In genomic region chr2:73467071-73467851, GRCm38 (mm10) we compare ENCODE assay signal across 16 mouse cellular contexts.
DNase-seq lines count a peak whose midpoint lies in the region; ATAC-seq and TF ChIP-seq lines count a peak whose summit lies in the region.
"Had no signal": no experiment of that assay in that cellular context is flagged by ENCODE, and none has a peak within 500 bp of the region (broad histone marks: within the 10 kb centered on the region; RNA-seq: fewer than 3 reads in every experiment).

No protein-coding gene starts in this region.

- ATAC-seq in liver, postnatal 0 days = no peak
- ATAC-seq in liver, embryonic 11.5 days (replicated peaks; ENCODE audit: low FRiP score) = no peak
- ATAC-seq in granulocyte monocyte progenitor cell, adult 5-6 weeks (replicated peaks; ENCODE audit: poor library complexity, severe bottlenecking) = peak; percentile 50
- peak; percentile 40 for ATAC-seq in megakaryocyte progenitor cell, adult 5-6 weeks (replicated peaks; ENCODE audit: poor library complexity)
- ATAC-seq: forebrain, embryonic 14.5 days had no signal

- no peak for TF ChIP-seq CTCF in liver, postnatal 0 days (IDR thresholded peaks at IDR 0.05; ENCODE audit: low read depth)

- TF ChIP-seq EP300 in liver, postnatal 0 days (IDR thresholded peaks at IDR 0.05; ENCODE audit: low read depth) = no peak

- no peaks in the 10 kb centered on the region for H3K36me3 ChIP-seq in liver, postnatal 0 days (replicated peaks; ENCODE audit: insufficient read depth, low read length)
- H3K36me3 ChIP-seq in liver, embryonic 11.5 days (ENCODE audit: control insufficient read depth, insufficient read depth, low read length) = no peaks in the 10 kb centered on the region
- H3K36me3 ChIP-seq: G1E; heart, embryonic 12.5 days; hindbrain, embryonic 15.5 days had no signal

- H3K9ac ChIP-seq in liver, postnatal 0 days (replicated peaks) = no peak overlapping the region
- no peak overlapping the region for H3K9ac ChIP-seq in liver, embryonic 11.5 days (ENCODE audit: low read depth, low read length)
- H3K9ac ChIP-seq: heart, embryonic 12.5 days; hindbrain, embryonic 15.5 days had no signal

- no peak overlapping the region for H3K4me3 ChIP-seq in liver, postnatal 0 days (ENCODE audit: low read depth, low read length)
- H3K4me3 ChIP-seq in liver, embryonic 11.5 days (ENCODE audit: low read depth, low read length) = no peak overlapping the region
- H3K4me3 ChIP-seq: embryonic facial prominence, embryonic 10.5 days; heart, adult 2 months; heart, embryonic 12.5 days; hindbrain, embryonic 15.5 days had no signal

- H3K9me3 ChIP-seq in liver, postnatal 0 days (ENCODE audit: low read length) = no peaks in the 10 kb centered on the region
- no peaks in the 10 kb centered on the region for H3K9me3 ChIP-seq in liver, embryonic 11.5 days (ENCODE audit: control insufficient read depth, low read length)
- H3K9me3 ChIP-seq: embryonic facial prominence, embryonic 10.5 days; G1E; heart, embryonic 12.5 days; hindbrain, embryonic 15.5 days had no signal

- no peak overlapping the region for H3K4me2 ChIP-seq in liver, postnatal 0 days (ENCODE audit: low read depth, low read length)
- H3K4me2 ChIP-seq in liver, embryonic 11.5 days = no peak overlapping the region
- H3K4me2 ChIP-seq: heart, embryonic 12.5 days; hindbrain, embryonic 15.5 days had no signal

- no peaks in the 10 kb centered on the region for H3K27me3 ChIP-seq in liver, postnatal 0 days (ENCODE audit: insufficient read depth, low read length)
- no peaks in the 10 kb centered on the region for H3K27me3 ChIP-seq in liver, embryonic 11.5 days (replicated peaks; ENCODE audit: control insufficient read depth, insufficient read depth, low read length)
- H3K27me3 ChIP-seq: heart, embryonic 12.5 days; hindbrain, embryonic 15.5 days had no signal

- 0 out of 2 replicates have a peak overlapping the region, but pooled peaks have one; percentile 8 for H3K27ac ChIP-seq in liver, postnatal 0 days (ENCODE audit: low read depth)
- H3K27ac ChIP-seq in liver, embryonic 11.5 days (ENCODE audit: low read depth, low read length) = no peak overlapping the region
- H3K27ac ChIP-seq: embryonic facial prominence, embryonic 10.5 days; heart, adult 2 months; hindbrain, embryonic 15.5 days had no signal

- 52% methylated on average over 7 of the region's 7 CpGs for WGBS in liver, postnatal 0 days (ENCODE audit: insufficient replicate concordance)
- WGBS in liver, embryonic 11.5 days = 58% methylated on average over 7 of the region's 7 CpGs

- no peak for DNase-seq in liver, postnatal 0 days
- no peak for DNase-seq in liver, embryonic 11.5 days (ENCODE audit: low spot score)
- no peak for DNase-seq in spleen, postnatal 10 days (ENCODE audit: low spot score in 2 of 2)
- no peak for DNase-seq in left cerebral cortex, adult 18-20 months (ENCODE audit: low spot score in 2 of 2)
- no peak for DNase-seq in ovary, adult 18-20 months (ENCODE audit: low spot score)
- DNase-seq: adrenal gland, adult 8-10 months; adrenal gland, postnatal 36 days; heart, adult 2 months; heart, postnatal 36 days had no signal

- H3K4me1 ChIP-seq in liver, postnatal 0 days (ENCODE audit: insufficient read depth) = peaks cover 18% of the 10 kb centered on the region; the same call in 1 of the 2 replicates
- H3K4me1 ChIP-seq in liver, embryonic 11.5 days (replicated peaks; ENCODE audit: control insufficient read depth, insufficient read depth, low read length) = peaks cover 20% of the 10 kb centered on the region
- H3K4me1 ChIP-seq: hindbrain, embryonic 15.5 days had no signal

Comparison
In these comparisons a context has a peak if more than half of its experiments do, and no peak if none do; other contexts are left out.
1. ATAC-seq: peak in granulocyte monocyte progenitor cell, adult 5-6 weeks (single experiment) and megakaryocyte progenitor cell, adult 5-6 weeks (single experiment); none in liver, postnatal 0 days (single experiment) and liver, embryonic 11.5 days (single experiment).